Mouse (Mus musculus): ENCODE results near the gene Celf6. TPM values are rescaled to one million over a fixed set of nuclear protein-coding genes. Genes with fewer than 3 reads are reported as not detected.

Gene Celf6
- total RNA-seq, 2 experiments from 2014 or later = not detected

DNA sequence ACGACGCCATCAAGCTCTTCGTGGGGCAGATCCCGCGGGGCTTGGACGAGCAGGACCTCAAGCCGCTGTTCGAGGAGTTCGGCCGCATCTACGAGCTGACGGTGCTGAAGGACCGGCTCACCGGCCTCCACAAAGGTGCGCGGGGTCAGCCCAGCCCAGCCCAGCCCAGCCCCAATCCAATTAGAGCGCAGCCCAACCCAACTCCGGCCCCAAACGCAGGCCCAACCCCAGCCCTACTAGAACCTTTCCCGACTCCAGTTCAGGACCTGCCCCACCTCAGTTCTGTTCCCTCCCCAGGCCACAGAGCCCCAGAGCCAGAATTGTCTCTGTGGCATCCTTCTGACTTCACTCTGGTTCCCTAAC, 769 bp downstream of the Celf6 start:
- no peak for DNase-seq
- intact Hi-C loops (cut with DNase I) = no loop called here

DNA sequence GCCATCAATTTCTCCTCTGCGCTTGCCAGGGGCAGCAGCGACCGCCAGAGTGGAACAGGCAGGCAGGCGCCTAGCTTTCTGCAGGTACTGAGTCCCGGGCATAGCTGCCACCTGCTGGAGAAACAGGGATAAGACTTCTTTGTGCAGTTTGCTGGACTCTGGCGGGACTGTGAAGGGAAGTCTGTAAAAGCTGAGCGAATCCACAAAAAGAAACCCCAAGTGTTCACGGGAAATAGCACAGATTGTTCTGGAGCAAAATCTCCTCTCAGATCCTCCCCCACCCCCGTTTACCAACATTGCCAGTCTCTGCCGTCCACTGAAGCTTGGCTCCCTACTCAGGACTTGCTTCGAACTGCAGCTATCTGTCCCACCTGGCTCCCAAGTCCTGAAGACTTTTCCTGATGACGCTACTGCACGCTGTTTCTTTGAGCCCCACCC, 7.2 kb downstream of the Celf6 start:
- intact Hi-C loops (cut with DNase I) = loop anchor here (1.0 to 10.0 kb wide), 2 partner anchors 18 to 680 kb away; no protein-coding TSS in a partner anchor
- DNase-seq = peak; percentile 64

DNA sequence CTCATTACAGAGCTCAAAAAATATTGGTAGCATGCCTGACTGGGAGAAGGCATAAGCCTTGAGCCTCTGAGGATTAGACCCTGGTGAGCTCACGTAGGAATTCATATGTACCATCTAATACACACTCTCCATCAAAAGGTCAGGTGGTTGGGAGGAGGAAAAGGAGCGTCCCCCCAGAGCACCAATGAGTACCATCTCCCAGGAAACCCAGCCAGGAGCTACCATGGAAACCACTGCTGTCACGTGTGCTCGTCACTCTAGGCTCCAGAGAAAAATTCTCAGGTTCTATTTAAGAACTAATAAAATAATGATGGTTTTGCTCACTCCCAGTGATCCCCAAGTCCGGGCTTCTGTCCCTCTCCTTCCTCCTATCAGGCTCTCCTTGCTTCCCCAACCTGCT, 10.5 kb downstream of the Celf6 start:
- DNase-seq = no peak
- intact Hi-C loops (cut with DNase I) = loop anchor here (10.0 kb wide), 1 partner anchor 683 kb away; no protein-coding TSS in a partner anchor

DNA sequence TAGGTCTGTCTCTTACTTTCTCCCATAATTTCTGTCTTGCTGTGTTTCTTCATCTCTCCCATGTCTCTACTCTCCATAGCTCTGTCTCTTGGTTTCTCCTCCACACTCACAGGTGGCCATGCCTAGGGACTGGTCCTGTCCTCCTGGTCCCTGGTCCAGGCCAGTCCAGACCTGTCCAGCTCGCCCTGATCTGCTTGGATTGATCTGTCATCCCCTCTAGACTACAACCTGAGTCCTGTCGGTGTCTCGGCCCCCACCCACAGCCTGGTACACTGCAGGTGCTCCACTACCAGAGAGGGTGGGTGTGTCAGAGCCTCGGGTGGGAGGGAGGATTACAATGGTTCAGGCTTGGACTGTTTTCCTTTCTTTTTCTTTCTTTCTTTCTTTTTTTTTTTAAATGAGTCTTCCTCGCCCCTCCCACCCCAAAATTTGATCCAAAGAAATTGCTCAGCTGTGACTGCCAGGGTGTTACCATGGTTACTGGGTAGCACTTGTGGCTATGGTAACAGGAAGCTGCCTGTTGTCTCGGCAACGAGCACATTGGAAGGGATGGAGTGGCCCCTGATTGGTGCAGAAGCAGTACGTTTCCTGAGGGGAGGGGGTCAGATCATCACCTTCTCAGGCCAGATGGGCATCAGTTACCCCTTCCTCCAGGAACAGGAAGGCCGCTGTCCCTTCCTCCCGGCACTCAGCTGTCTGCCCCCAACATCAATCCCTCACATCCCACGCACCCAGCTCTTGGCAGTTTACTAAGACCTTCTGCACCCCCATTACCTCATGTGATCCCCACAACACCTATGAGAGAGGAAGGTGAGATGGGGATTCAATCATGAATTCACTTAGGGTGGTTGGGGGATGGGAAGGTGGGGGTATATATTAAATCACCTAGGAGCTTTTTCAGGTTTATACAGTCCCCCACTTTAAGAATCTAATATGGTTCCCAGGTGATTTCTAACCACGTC, 11.3 kb downstream of the Celf6 start:
- DNase-seq = no peak
- intact Hi-C loops (cut with DNase I) = loop anchor here (10.0 kb wide), 1 partner anchor 684 kb away; no protein-coding TSS in a partner anchor

DNA sequence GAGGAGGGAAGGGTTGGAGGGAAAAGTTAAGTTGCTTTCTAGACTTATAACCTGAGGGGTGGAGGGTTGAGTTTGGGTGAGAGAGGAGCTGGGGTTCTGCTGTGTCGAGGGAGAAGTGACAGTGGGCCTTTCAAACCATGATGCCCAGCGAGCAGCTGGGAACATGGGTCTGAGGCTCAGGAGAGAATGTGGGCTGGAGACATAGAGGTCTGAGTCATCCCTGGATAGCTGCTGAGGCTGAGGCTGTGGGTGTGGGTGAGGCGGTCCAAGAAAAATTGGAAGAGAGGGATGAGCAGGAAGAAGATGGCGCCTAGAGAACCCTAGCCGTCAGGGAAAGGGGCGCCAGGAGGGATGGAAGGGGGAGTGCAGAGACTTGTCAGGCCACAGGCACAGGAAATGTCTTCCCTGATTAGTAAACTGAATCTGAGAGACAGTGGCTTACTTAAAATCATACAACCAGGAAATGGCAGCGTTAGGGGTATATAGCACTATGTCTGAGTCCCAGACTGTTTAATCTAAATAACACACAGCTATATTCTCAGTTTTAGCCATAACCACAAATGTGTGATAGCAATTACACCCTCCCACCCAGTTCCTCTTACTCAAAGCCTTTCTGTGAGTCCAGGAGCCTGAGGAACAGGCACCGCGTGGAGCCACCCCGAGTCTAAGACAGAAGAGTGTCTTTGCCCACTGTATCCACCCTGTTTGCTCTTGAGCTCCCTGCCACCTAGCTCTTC, 12.2 kb downstream of the Celf6 start:
- DNase-seq = no peak
- intact Hi-C loops (cut with DNase I) = loop anchor here (10.0 kb wide), 1 partner anchor 685 kb away; no protein-coding TSS in a partner anchor

DNA sequence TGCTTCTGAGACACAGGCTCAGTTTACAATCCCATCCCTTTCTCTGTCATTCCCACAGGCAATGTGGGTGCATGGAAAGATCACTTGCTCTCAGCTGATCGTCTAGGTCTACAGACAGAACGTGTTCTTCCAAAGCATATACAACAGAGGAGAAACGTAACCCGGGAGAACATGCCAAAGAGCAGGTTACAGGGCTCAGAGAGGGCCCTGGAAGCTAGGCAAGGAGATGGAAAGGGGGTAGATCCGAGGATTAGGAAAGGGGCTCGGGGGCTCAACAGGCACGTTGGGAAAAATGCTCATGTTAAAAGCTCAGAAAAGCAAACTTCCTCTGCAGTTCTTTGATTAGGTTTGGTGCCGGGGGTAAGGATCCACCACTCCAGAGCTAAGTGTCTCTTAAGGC, 23.9 kb downstream of the Celf6 start:
- intact Hi-C loops (cut with DNase I) = no loop called here
- no peak for DNase-seq

DNA sequence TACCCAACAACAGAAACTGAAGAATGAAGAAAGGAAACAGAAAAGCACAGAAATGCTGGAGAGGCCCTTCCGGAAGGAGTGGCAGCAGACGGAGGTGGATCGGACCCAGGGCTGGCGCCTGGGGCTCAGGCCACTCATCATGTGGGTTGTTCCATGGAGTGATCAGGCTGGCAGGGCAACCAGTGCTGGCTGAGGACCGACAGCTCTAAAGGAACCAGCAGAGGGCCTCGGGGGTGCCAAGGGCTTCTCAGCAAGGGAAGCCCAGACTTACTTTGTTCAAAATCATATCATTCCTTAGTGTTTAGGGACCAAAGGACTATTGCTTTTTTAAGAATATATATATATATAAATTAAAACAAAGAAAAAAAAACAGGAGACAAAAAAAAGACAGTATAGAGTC, 28.2 kb downstream of the Celf6 start:
- intact Hi-C loops (cut with DNase I) = no loop called here
- no peak for DNase-seq

DNA sequence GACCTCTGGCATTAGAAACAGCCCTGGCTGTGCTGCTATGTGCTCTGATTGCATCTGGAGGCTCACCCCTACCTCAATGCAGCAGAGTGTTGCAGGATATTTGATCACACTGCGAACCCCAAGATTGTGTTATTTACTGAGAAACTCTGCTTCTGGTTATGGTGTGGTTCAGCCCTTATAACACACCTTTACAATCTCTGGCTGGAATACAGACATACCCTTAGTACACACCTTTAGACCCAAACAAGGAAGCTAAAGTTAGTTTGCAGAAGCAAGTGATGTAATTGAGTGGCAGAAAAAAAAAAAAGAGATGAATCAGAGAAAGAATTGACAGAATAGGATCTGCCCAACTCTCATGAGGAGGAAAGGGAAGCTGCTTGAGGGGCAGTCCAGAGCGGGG, 33.2 kb downstream of the Celf6 start:
- intact Hi-C loops (cut with DNase I) = no loop called here
- DNase-seq = no peak

DNA sequence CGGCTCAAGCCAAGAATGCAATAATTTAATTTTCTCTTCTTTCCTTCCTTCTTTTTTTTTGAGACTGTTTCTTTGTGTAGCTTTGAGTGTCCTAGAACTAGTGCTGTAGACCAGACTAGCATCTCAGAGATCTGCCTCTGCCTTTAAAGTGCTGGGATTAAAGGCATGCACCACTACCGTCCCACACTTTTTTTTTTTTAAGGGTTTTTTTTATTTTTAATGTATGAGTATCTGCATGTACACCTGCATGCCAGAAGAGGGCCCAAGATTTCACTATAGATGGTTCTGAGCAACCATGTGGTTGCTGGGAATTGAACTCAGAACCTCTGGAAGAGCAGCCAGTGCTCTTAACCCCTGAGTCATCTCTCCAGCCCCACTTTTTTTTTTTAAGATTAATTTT, 38.1 kb downstream of the Celf6 start:
- no peak for DNase-seq
- intact Hi-C loops (cut with DNase I) = loop anchor here (5.0 kb wide), 1 partner anchor 128 kb away; the partner anchor contains the start of gene Arih1

DNA sequence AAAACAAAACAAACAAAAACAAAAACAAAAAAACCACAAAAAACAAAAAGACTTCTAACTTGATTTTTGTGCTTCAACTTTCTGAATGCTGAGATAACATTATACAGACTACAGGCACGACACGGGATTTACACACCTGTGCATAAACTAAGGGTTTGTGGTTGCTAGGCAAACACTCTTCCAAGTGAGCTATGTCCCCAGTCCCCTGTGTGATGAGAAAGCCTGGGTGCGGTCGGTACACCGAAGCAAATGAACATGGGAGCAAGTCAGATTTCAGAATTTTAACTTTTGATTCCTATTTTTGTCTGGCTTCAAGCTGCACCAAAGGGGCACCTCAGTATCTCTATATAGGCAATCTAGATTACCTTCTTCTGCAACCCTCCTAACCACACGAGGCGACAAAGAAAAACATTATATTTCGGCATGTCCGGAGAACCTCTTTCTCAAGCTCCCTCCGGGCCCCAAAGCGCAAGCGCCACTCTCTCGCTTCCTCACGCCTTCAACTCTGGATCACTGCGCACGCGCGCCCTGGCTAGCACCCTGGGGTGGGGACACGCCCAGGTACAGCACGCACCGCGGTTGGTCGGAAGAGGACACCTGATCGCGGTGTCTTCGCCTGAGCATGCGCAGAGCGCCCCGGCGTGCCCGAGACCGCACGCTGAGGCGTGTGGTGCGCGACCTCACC, 39.0 kb downstream of the Celf6 start, which contains the start of gene Parp6:
TSS of gene Parp6 (plus strand) at position 663 of the 685 bp plus-strand sequence.
- intact Hi-C loops (cut with DNase I) = loop anchor here (5.0 kb wide), 1 partner anchor 129 kb away; the partner anchor contains the start of gene Arih1
- peak; percentile 99 to 100 for DNase-seq

DNA sequence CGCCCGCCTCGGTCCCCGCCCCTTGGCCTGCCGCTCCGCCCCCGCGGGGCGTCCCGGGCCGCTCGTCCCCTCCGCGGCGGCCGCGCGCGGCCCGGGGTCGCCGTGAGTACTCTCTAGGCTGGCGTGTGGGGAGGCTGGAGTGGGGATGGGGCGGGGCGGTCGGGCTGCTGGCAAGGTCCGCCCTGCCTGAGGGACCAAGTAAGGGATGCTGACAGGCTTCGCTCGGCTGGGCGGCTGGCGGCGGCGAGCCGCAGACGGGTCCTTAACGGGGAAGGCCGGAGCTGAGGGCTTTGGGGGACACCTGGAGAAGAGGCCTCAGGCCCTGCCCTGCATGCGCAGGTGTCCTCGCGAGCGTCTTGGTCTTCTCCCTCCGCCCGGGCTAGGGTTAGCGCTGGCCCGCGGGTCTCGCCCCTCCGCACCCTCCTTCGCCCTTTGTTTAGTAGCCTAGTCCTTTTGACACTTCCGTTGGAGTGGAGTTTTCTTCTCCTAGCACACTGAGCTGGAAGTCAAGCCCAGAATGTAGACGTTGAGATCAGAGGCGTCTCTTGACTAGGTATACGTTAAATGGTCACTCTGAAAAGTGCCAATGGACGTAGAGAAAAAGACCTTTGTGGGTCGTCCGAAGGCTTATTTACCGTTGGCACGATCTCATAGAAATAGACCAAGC, 39.7 kb downstream of the Celf6 start:
- DNase-seq = no peak
- intact Hi-C loops (cut with DNase I) = loop anchor here (5.0 kb wide), 1 partner anchor 130 kb away; the partner anchor contains the start of gene Arih1

DNA sequence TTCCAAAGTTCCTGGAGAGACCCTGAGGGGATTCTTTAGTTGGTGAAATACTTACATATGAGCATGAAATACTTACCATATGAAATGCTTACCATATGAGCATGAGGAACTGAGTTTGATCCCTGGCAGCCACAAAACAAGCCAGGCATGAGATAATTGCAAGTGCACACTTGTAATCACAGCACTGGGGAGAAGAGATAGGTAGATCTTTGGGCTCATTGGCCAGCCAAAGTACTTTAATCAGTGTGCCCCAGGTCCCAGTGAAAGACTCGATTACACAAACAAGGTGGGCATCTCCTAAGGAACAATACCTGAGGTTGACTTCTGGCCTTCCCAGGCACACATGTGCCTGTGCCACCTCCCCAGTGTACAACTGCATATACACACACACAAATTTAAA, 60.7 kb downstream of the Celf6 start:
- DNase-seq = no peak
- intact Hi-C loops (cut with DNase I) = loop anchor here (5.0 kb wide), 1 partner anchor 39 kb away; no protein-coding TSS in a partner anchor

DNA sequence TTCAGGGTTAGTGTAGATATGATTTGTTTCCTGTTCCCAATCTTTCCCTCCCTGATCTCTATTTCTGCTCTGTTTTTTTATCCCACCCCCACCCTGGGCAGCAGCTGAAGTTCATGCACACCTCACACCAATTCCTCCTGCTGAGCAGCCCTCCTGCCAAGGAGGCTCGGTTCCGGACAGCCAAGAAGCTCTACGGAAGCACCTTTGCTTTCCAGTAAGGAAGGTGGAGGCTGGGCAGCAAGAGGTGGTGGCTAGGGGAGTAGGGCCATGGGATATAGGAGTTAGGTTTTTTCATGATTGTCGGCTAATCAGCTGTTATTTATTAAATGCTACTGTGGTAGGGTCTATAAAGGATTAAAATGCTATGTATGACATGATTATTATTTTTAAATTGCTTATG, 62.2 kb downstream of the Celf6 start:
- intact Hi-C loops (cut with DNase I) = loop anchor here (5.0 kb wide), 1 partner anchor 37 kb away; no protein-coding TSS in a partner anchor
- no peak for DNase-seq

DNA sequence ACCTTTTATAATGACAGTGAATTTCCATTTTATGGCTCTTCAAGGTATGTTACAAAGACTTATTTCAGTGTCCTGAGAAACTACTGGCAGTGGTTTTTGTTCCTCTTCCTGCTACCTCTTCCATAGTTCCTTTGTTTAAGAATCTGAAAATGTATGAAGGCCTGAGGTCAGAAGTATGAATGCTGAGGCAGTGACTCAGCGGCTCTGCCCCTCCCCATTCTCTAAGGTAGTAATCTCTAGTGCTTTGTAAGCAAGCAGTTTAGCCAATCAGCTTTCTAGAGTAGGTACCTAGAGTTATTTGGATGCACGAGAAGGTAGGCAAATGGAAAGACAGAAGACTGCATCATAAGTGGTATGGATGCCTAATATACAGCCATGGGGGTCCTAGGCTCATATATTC, 63.6 kb downstream of the Celf6 start:
- DNase-seq = no peak
- intact Hi-C loops (cut with DNase I) = no loop called here

DNA sequence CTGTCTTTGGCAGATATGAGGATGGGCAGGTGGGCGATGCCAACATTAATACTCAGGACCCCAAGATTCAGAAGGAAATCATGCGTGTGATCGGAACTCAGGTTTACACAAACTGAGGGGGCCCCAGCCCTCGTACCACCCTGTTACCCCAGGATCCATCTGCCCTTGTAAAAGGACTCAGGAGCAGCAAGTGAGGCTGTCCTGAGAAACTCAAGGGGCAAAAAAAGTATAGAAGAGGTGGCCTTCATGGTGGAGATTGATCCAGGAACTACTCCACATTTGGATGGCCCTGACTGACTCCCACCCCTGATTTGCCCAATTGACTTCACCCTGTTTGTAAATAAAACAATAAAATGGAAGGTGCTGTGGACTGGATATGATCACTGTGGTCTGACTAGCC, 72.2 kb downstream of the Celf6 start:
- no peak for DNase-seq
- intact Hi-C loops (cut with DNase I) = no loop called here

DNA sequence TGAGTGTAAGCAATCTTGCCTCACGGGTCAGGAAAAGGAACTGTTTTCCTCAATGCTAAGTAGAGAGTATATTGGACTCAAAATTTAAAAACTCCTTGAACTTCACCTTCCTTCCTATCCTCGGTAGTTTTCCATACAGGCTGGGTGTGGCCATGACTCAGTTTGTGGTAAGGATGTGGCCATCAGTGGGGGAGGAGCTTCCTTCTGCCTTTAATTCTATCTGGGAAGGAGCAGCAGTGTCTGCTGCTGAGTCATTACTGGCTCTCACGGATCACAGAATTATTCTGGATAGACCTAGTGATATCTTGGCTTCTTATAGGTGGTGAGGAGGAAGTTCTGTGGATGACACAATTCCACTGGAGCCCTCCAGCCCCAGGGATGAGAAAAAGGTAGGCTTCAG, 75.7 kb downstream of the Celf6 start:
- DNase-seq = no peak
- intact Hi-C loops (cut with DNase I) = no loop called here

DNA sequence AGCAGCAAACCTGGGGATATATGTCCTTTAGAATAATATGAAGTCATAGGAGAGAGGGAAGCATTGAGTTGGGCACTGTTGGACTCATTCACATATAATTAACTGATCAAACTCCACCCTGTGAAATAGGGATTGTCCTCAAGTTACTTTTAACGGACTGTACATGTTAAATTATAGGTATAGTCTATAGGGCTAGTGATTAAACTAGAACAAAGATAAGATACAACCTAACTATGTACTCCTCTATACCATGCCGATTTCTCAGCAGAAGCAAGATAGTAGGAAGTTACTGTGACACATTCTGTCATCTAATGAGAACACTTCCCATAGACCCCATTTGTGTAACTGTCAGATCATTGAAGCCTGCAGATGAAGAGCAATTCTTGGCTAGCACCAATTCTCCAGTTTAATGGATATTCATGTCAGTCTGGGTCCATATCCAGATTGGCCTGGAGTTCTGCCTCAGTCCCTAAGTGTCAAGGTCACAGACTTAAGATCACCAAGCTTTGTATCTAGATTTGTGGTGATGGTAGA, 76.8 kb downstream of the Celf6 start:
- intact Hi-C loops (cut with DNase I) = no loop called here
- no peak for DNase-seq

DNA sequence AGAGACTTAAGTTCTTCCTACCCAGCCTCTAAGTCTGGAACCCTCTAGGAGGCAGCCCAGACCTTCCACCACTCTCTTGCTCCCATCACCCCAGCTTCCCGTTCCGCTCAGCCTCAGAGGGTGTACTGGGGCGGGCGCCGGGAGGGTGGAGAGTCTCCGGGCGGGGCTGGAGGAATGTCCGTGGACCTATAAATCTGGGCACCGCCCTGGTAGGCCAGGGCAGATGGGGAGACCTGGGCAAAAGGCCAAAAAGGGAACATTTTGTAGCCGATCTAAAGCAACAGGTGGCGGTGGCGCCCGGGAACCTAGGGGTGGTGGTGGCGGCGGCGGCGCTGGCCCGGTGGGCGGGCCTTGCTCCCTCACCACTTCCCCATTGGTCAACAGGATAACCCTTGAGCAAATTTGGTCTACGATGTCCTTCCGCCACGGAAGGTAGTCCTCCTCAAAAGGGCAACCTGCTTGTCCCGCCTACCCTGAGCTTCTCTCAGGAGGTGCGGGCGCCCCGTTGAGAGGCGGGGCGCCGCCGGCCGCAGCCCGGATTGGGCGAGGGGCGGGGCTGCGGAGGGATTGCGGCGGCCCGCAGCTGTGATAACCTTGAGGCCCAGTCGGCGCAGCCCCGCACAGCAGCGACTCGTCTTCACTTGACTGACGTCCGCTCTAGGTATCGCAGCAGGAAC, 78.4 kb downstream of the Celf6 start, which contains the start of gene Pkm:
TSS of gene Pkm (plus strand) at position 411 of the 677 bp plus-strand sequence.
- intact Hi-C loops (cut with DNase I) = loop anchor here (2.0 to 5.0 kb wide), 4 partner anchors 37 to 1073 kb away; partner anchors contain the start of genes Arih1, Myo9a, Nptn and Senp8
- DNase-seq = peak; percentile 96

All from heart, postnatal 36 days (tissue).